Mouse (Mus musculus) intestine, embryonic 16.5 days (tissue): ENCODE data around the gene Pmm1. TPM values are rescaled to one million over a fixed set of nuclear protein-coding genes. Genes with fewer than 3 reads are reported as not detected.

ENCODE experiments used
- ATAC-seq: fragments of 200-750 bp; cut with Nextera tagmentation; 2 replicates; pipeline ENCODE4 v1.8.0; 2017; ENCODE audit warnings: moderate TSS enrichment, moderate library complexity
- H3K27ac ChIP-seq: fragments of 300-500 bp; sonication (generic); 2 replicates; pipeline ENCODE4 v1.5.1; 2014; ENCODE audit warnings: mild to moderate bottlenecking, low read length
- H3K27me3 ChIP-seq: fragments of 300-500 bp; sonication (generic); replicated peaks from 2 replicates; pipeline ENCODE4 v1.6.1; 2014; ENCODE audit warnings: low read length, control low read depth, mixed read lengths; ENCODE audit not compliant: control insufficient read depth, insufficient read depth
- H3K36me3 ChIP-seq: fragments of 300-500 bp; sonication (generic); 2 replicates; pipeline ENCODE4 v1.6.1; 2014; ENCODE audit warnings: low read length, control low read depth; ENCODE audit not compliant: control insufficient read depth, insufficient read depth
- H3K4me1 ChIP-seq: fragments of 300-500 bp; sonication (generic); 2 replicates; pipeline ENCODE4 v1.6.1; 2014; ENCODE audit warnings: low read length, control low read depth, mixed read lengths; ENCODE audit not compliant: control insufficient read depth, insufficient read depth
- H3K4me2 ChIP-seq: fragments of 300-500 bp; sonication (generic); 2 replicates; pipeline ENCODE4 v1.6.1; 2014; ENCODE audit warnings: low read depth, low read length, control low read depth
- H3K4me3 ChIP-seq: fragments of 300-500 bp; sonication (generic); 2 replicates; pipeline ENCODE4 v1.5.1; 2014; ENCODE audit warnings: mild to moderate bottlenecking, low read length
- H3K9ac ChIP-seq: fragments of 300-500 bp; sonication (generic); 2 replicates; pipeline ENCODE4 v1.6.1; 2014; ENCODE audit warnings: low read depth, low read length
- H3K9me3 ChIP-seq: fragments of 300-500 bp; sonication (generic); 2 replicates; pipeline ENCODE4 v1.6.1; 2016; ENCODE audit warnings: low read length, control low read depth; ENCODE audit not compliant: control insufficient read depth
- WGBS: fragments of 180-500 bp; shearing (Covaris S2); extraction: QIAGEN DNeasy Blood & Tissue Kit; methylation state at CpG from one replicate; pipeline ENCODE4 v1.1.7; 2014; 5-methylcytosine and 5-hydroxymethylcytosine counted together
- polyA plus RNA-seq: library from polyadenylated mRNA; unstranded; fragments of >200 nt; fragmentation: Nextera tagmentation; extraction: Ambion mirVana; gene quantifications from 2 replicates; pipeline ENCODE4 v1.2.1, GENCODE M21; 2015

The Pmm1 gene
- polyA plus RNA-seq, 1 experiment from 2014 or later = 21.5 TPM

DNA sequence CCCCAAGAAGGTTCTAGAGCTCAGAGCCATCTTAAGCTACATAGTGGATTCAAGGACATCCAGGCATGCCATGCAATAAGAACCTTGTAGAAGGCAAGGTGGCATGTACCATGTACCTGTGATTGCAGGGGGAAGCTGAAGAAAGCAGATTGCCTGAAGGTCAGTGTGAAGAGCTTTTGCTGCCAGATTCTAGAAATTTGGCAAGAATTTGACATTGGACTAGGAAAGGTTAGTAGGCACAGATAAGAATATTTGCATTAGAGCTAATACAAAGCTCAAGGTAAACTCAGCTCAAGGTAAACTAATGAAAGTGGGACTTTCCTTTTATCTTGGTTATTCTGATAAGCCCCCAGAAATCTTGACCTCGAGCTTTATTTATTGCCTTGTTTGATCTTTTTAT is 3.5 kb upstream of the Pmm1 start:
- Histone ChIP-seq H3K27ac (no peak overlapping the region), H3K9ac (no peak overlapping the region), H3K4me1 (no peaks in the 10 kb centered on the region), H3K4me2 (no peak overlapping the region), H3K36me3 (no peaks in the 10 kb centered on the region), H3K9me3 (no peaks in the 10 kb centered on the region), H3K4me3 (no peak overlapping the region), H3K27me3 (no peaks in the 10 kb centered on the region)
- WGBS = 33% methylated on average over 1 of the region's 1 CpGs
- no peak for ATAC-seq

DNA sequence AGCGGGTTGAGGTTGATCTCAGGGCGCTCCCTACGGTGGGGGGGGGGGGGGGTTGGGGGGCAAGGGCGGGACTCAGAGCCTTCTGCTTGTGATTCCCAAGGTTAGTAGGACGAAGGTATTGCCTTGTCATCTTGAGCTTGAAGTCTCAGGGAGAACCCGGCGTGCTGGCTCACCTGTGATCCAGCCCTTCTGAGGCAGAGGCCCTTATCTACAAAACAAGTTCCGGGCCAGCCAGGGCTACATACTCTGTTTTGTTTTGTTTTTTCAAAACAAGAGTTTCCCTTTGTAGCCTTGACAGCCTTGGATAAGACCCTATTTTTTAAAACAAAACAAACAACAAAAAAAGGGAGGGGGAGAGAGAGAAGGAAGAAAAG is 335 bp upstream of the Pmm1 start:
- peak overlapping the region; percentile 52 for H3K9ac ChIP-seq
- H3K4me2 ChIP-seq = peak overlapping the region; percentile 95
- WGBS = under 1% methylated on average over 8 of the region's 8 CpGs
- no peaks in the 10 kb centered on the region for H3K36me3 ChIP-seq
- ATAC-seq = peak; percentile 73
- H3K27me3 ChIP-seq = no peaks in the 10 kb centered on the region
- peak overlapping the region; percentile 62 for H3K4me3 ChIP-seq
- H3K4me1 ChIP-seq = no peaks in the 10 kb centered on the region
- H3K9me3 ChIP-seq = no peaks in the 10 kb centered on the region
- peak overlapping the region; percentile 34; the same call in 1 of the 2 replicates for H3K27ac ChIP-seq

DNA sequence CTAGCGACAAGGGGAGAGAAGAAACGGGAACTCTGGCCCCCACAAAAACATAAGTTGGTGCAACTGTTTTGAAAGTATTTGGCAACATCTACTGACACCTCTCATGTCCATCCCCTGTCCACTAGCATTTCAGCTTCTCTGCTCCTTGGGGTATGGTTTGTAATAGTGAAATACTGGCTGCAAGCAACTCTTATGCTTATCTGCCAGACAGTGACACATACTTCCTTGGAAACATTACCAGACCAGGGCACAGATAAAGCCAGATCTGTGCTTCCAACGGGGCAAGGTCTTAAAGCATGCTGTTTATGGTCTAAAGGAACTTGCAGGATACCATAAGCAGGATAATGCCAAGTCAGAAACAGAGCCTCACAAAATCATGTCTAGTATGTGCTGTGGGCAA is 1.8 kb downstream of the Pmm1 start:
- no peak overlapping the region for H3K9ac ChIP-seq
- H3K36me3 ChIP-seq = no peaks in the 10 kb centered on the region

DNA sequence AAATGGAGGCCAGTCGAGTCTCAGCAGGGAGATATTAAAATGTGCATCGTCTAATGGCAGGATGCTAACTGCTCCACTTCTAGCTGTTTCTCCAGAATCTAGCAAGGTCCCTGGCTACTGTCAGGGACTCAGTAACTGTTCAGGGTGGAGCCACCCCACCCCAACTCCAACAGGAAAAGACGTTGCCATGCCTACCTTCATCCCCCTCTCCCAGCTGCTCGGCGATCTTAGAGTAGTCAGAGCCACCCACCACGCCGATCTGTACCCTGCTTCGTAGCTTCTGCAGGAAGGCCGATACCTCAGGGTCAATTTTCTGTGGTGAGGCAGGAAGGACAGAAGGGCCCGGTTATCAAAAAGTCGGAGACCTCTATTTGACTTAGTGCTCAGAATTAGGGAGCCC is 3.1 kb downstream of the Pmm1 start:
- Histone ChIP-seq H3K27me3 (no peaks in the 10 kb centered on the region), H3K4me3 (no peak overlapping the region), H3K4me2 (no peak overlapping the region), H3K36me3 (no peaks in the 10 kb centered on the region), H3K27ac (no peak overlapping the region), H3K9me3 (no peaks in the 10 kb centered on the region), H3K9ac (no peak overlapping the region), H3K4me1 (no peaks in the 10 kb centered on the region)
- no peak for ATAC-seq
- WGBS = 85% methylated on average over 11 of the region's 11 CpGs

More for the DNA sequence above, 1.8 kb downstream of the Pmm1 start:
- H3K27me3 ChIP-seq = no peaks in the 10 kb centered on the region
- ATAC-seq = no peak
- H3K9me3 ChIP-seq = no peaks in the 10 kb centered on the region
- no peak overlapping the region for H3K27ac ChIP-seq
- no peaks in the 10 kb centered on the region for H3K4me1 ChIP-seq
- H3K4me3 ChIP-seq = no peak overlapping the region
- 85% methylated on average over 3 of the region's 3 CpGs for WGBS
- H3K4me2 ChIP-seq = no peak overlapping the region

DNA sequence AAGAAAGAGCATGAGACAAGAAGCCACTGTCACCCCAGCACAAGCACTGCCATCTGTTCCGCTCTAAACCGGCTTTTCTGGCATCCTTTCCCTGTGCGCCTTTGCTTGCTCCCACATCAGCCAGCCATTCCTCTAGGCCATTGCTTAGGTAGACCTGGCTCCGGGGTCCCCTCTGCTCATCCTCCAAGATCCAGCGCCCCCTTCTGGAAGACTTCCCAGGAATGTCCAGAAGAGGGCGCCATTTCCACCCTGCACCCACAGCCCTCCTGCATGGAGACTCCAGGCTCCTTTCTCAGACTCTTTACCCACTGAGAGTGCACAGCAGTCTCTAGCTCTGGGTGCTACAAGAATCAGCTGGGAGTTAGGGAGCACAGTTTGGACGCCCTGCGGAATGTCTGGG is 4.3 kb downstream of the Pmm1 start:
- Histone ChIP-seq H3K4me3 (no peak overlapping the region), H3K36me3 (no peaks in the 10 kb centered on the region), H3K27me3 (no peaks in the 10 kb centered on the region), H3K9me3 (no peaks in the 10 kb centered on the region), H3K27ac (no peak overlapping the region), H3K4me1 (no peaks in the 10 kb centered on the region), H3K4me2 (no peak overlapping the region), H3K9ac (no peak overlapping the region)
- 57% methylated on average over 8 of the region's 8 CpGs for WGBS
- no peak for ATAC-seq

DNA sequence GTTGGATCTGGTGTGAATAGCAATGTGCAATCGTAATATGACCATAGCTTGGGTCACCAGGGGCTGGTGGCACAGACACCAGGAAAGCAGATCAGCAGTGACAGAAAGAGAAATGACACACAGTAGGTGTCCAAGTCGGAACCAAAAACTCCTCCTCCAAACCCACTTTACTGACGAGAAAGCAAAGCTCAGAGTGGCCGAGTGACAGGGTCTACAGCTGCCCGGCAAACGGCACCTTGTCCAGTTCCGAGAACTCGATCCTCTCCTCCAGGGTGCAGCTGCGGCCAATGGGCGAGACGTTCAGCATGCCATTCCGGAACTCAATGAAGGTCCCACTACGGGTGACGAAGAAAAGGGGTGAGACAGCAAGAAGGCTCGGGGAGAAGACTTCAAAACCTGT is 5.3 kb downstream of the Pmm1 start:
- no peaks in the 10 kb centered on the region for H3K9me3 ChIP-seq
- no peaks in the 10 kb centered on the region for H3K36me3 ChIP-seq
- no peaks in the 10 kb centered on the region for H3K4me1 ChIP-seq
- H3K4me2 ChIP-seq = no peak overlapping the region
- WGBS = 93% methylated on average over 15 of the region's 15 CpGs
- no peak overlapping the region for H3K9ac ChIP-seq
- H3K27ac ChIP-seq = no peak overlapping the region
- H3K27me3 ChIP-seq = no peaks in the 10 kb centered on the region
- no peak for ATAC-seq
- no peak overlapping the region for H3K4me3 ChIP-seq

DNA sequence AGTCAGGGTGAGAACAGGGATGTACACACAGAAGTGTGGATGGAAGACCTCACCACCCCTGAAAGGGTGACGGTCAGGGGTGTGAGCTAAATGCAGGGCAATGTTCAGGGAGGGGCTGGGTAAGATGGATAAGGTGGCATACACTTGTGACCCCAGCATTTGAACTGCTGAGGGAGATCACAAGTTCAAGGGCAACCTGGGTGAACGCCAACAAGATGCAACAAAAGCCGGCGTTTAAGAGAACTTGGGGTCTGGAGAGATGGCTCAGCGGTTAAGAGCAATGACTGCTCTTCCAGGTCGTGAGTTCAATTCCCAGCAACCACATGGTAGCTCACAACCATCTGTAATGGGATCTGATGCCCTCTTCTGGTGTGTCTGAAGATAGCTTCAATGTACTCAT is 6.0 kb downstream of the Pmm1 start:
- Histone ChIP-seq H3K4me3 (no peak overlapping the region), H3K27ac (no peak overlapping the region), H3K9ac (no peak overlapping the region), H3K27me3 (no peaks in the 10 kb centered on the region), H3K4me1 (no peaks in the 10 kb centered on the region), H3K4me2 (no peak overlapping the region), H3K9me3 (no peaks in the 10 kb centered on the region), H3K36me3 (no peaks in the 10 kb centered on the region)
- 95% methylated on average over 6 of the region's 6 CpGs for WGBS
- ATAC-seq = no peak

DNA sequence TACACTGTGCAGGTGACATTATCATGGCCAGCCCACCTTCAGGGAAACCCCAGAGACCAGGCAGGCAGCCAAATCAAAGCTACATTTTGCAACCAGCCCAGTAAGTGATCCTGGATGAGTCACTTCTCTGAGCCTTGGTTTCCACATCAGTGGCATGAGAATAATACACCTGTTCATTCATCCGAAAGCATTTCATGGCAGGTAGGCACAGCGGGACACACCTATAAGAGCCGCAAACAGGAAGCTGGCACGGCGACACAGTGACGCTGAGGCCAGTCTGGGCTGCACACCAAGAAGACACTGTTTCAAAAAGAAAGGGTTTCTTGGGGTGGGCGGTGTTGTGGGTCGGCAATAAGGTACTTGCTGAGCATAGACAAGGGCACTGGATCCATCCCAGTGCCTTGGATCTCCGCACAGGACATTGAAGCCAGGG is 6.6 kb downstream of the Pmm1 start:
- no peaks in the 10 kb centered on the region for H3K4me1 ChIP-seq
- WGBS = 98% methylated on average over 9 of the region's 9 CpGs
- ATAC-seq = no peak
- H3K4me3 ChIP-seq = no peak overlapping the region
- no peaks in the 10 kb centered on the region for H3K9me3 ChIP-seq
- no peaks in the 10 kb centered on the region for H3K27me3 ChIP-seq
- no peaks in the 10 kb centered on the region for H3K36me3 ChIP-seq
- no peak overlapping the region for H3K27ac ChIP-seq
- no peak overlapping the region for H3K9ac ChIP-seq
- H3K4me2 ChIP-seq = no peak overlapping the region

DNA sequence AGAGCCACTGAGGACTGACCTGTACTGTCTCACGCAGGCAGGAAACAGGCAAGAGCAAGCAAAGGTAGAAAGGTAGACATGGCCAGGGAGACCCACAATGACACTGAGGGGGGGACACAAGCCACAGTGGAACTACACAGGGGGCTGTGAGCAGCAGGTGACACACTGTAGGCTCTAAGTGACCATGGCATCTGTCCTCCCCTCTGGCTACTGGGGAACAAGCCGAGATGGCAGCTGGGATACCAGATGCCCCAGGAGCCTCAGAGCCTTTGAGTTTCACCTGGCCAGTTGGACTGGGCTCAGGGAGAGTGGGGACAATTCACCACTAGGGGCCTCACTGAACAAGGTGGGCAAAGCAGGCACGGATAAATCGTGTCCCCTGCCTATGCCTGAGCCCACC is 8.4 kb downstream of the Pmm1 start:
- Histone ChIP-seq H3K36me3 (no peaks in the 10 kb centered on the region), H3K27me3 (no peaks in the 10 kb centered on the region), H3K27ac (no peak overlapping the region), H3K9ac (no peak overlapping the region), H3K4me1 (no peaks in the 10 kb centered on the region), H3K4me2 (no peak overlapping the region), H3K4me3 (no peak overlapping the region), H3K9me3 (no peaks in the 10 kb centered on the region)
- no peak for ATAC-seq
- WGBS = 76% methylated on average over 4 of the region's 4 CpGs

DNA sequence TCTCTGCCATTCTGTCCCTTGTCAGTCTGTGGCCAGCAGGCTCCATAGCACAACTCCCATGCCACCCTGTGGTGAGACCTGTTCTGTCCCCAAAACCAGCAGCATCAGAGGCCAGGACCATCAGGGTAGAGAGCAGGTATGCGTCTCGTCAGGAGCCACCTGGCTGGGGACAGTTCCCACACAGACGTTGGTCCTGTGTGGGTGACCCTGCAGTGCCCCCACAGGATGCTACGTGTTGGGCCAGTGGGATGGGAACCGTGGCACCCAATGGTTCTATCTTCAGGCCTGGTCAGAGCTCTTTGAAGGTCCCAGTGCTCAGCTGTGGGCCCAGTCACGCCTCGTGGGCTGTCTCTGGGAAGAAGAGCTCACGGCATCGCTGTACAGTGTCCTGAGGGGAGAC is 9.6 kb downstream of the Pmm1 start:
- 88% methylated on average over 9 of the region's 9 CpGs for WGBS
- Histone ChIP-seq H3K4me1 (no peaks in the 10 kb centered on the region), H3K4me2 (no peak overlapping the region), H3K27ac (no peak overlapping the region), H3K27me3 (no peaks in the 10 kb centered on the region), H3K9me3 (no peaks in the 10 kb centered on the region), H3K36me3 (no peaks in the 10 kb centered on the region), H3K9ac (no peak overlapping the region), H3K4me3 (no peak overlapping the region)
- ATAC-seq = no peak
